8 mouse cellular contexts compared by ENCODE assay signal in genomic region chr12:44209141-44209823, GRCm38 (mm10). TPM values are rescaled to one million over a fixed set of nuclear protein-coding genes. Genes with fewer than 3 reads are reported as not detected.
A peak's percentile ranks its signal among the peaks of the same experiment; 100 is the strongest.
DNase-seq lines count a peak whose midpoint lies in the region; ATAC-seq and TF ChIP-seq lines count a peak whose summit lies in the region.

No protein-coding gene starts in this region.

- peak overlapping the region; percentile 82 for H3K4me3 ChIP-seq in intestine, embryonic 15.5 days (replicated peaks)
- peak overlapping the region; percentile 92 for H3K4me3 ChIP-seq in limb, embryonic 13.5 days
- H3K4me3 ChIP-seq in midbrain, embryonic 13.5 days (replicated peaks) = peak overlapping the region; percentile 96
- peak overlapping the region; percentile 98 for H3K4me3 ChIP-seq in testis, adult 2 months (ENCODE audit: control insufficient read depth, low read depth, low read length)

- peak overlapping the region; percentile 67 for H3K4me2 ChIP-seq in intestine, embryonic 15.5 days (replicated peaks)
- peak overlapping the region; percentile 72 for H3K4me2 ChIP-seq in limb, embryonic 13.5 days (replicated peaks)
- peak overlapping the region; percentile 90 for H3K4me2 ChIP-seq in midbrain, embryonic 13.5 days (replicated peaks)

- no peaks in the 10 kb centered on the region for H3K36me3 ChIP-seq in intestine, embryonic 15.5 days
- H3K36me3 ChIP-seq in limb, embryonic 13.5 days = peaks cover 4% of the 10 kb centered on the region; the same call in 1 of the 2 replicates
- peaks cover 10% of the 10 kb centered on the region; the same call in 1 of the 2 replicates for H3K36me3 ChIP-seq in midbrain, embryonic 13.5 days
- no peaks in the 10 kb centered on the region for H3K36me3 ChIP-seq in testis, adult 2 months (ENCODE audit: control insufficient read depth, insufficient read depth, low read length)

- peak overlapping the region; percentile 72 for H3K27ac ChIP-seq in intestine, embryonic 15.5 days
- peak overlapping the region; percentile 74 for H3K27ac ChIP-seq in limb, embryonic 13.5 days
- peak overlapping the region; percentile 84 for H3K27ac ChIP-seq in midbrain, embryonic 13.5 days
- H3K27ac ChIP-seq in testis, adult 2 months (ENCODE audit: control insufficient read depth, insufficient read depth, low read depth, low read length) = peak overlapping the region; percentile 97

- no peak for ATAC-seq in intestine, embryonic 15.5 days
- ATAC-seq in limb, embryonic 13.5 days (ENCODE audit: low FRiP score, low read depth) = no peak
- no peak for ATAC-seq in midbrain, embryonic 13.5 days

- H3K9ac ChIP-seq in intestine, embryonic 15.5 days = peak overlapping the region; percentile 89
- peak overlapping the region; percentile 94 for H3K9ac ChIP-seq in limb, embryonic 13.5 days
- H3K9ac ChIP-seq in midbrain, embryonic 13.5 days (replicated peaks) = peak overlapping the region; percentile 94

- DNase-seq in ovary, adult 18-20 months (ENCODE audit: low spot score) = peak; percentile 7
- no peak for DNase-seq in ovary, postnatal 36 days (ENCODE audit: low spot score)
- peak; percentile 63 to 67 for DNase-seq in cerebellum, postnatal 10 days
- DNase-seq in gastrocnemius, postnatal 25 days = peak; percentile 24

- H3K27me3 ChIP-seq in intestine, embryonic 15.5 days (replicated peaks) = no peaks in the 10 kb centered on the region
- H3K27me3 ChIP-seq in limb, embryonic 13.5 days = no peaks in the 10 kb centered on the region
- no peaks in the 10 kb centered on the region for H3K27me3 ChIP-seq in midbrain, embryonic 13.5 days
- H3K27me3 ChIP-seq in testis, adult 2 months (ENCODE audit: control insufficient read depth, insufficient read depth, low read length) = no peaks in the 10 kb centered on the region

- TF ChIP-seq CTCF in testis, adult 2 months (IDR thresholded peaks at IDR 0.05; ENCODE audit: control insufficient read depth, insufficient read depth, insufficient replicate concordance, low read depth, low read length) = no peak

- H3K9me3 ChIP-seq in intestine, embryonic 15.5 days = no peaks in the 10 kb centered on the region
- no peaks in the 10 kb centered on the region for H3K9me3 ChIP-seq in limb, embryonic 13.5 days
- H3K9me3 ChIP-seq in midbrain, embryonic 13.5 days = no peaks in the 10 kb centered on the region

- TF ChIP-seq POLR2A in testis, adult 2 months (IDR thresholded peaks at IDR 0.05; ENCODE audit: control insufficient read depth, low read depth, low read length) = no peak

- under 1% methylated on average over 37 of the region's 37 CpGs for WGBS in intestine, embryonic 15.5 days
- under 1% methylated on average over 37 of the region's 37 CpGs for WGBS in limb, embryonic 13.5 days
- WGBS in midbrain, embryonic 13.5 days = under 1% methylated on average over 37 of the region's 37 CpGs

- no peaks in the 10 kb centered on the region for H3K4me1 ChIP-seq in intestine, embryonic 15.5 days (replicated peaks)
- peaks cover 12% of the 10 kb centered on the region for H3K4me1 ChIP-seq in limb, embryonic 13.5 days
- peaks cover 20% of the 10 kb centered on the region for H3K4me1 ChIP-seq in midbrain, embryonic 13.5 days (replicated peaks)
- H3K4me1 ChIP-seq in testis, adult 2 months (ENCODE audit: control insufficient read depth, insufficient read depth, low read length) = no peaks in the 10 kb centered on the region

RNA-seq across cellular contexts. Expression of gene Dnajb9, which starts 0.8 kb away (rescaled TPM):
- total RNA-seq in gastrocnemius, postnatal 25 days (2021) = 10 to 100 TPM; 23.2 to 27.3 TPM
- polyA plus RNA-seq in intestine, embryonic 15.5 days (2015; fragmentation: Nextera tagmentation; extraction: Ambion mirVana) = 25.0 and 28.3 TPM in 2 replicates
- polyA plus RNA-seq in limb, embryonic 13.5 days (2015; fragmentation: Nextera tagmentation; extraction: Ambion mirVana) = 23.7 and 26.5 TPM in 2 replicates
- 30.3 and 31.0 TPM in 2 replicates for polyA plus RNA-seq in midbrain, embryonic 13.5 days (2015; fragmentation: Nextera tagmentation; extraction: Ambion mirVana)
- polyA plus RNA-seq in testis, adult 2 months (2012; rRNA removed) = 20.1 and 23.8 TPM in 2 replicates

RNA-seq across cellular contexts. Expression of gene Pnpla8, which starts 11.9 kb away (rescaled TPM):
- 100 to 1,000 TPM; 103 TPM for total RNA-seq in gastrocnemius, postnatal 25 days (2021)
- polyA plus RNA-seq in intestine, embryonic 15.5 days (2015; fragmentation: Nextera tagmentation; extraction: Ambion mirVana) = 53.8 and 57.5 TPM in 2 replicates
- polyA plus RNA-seq in limb, embryonic 13.5 days (2015; fragmentation: Nextera tagmentation; extraction: Ambion mirVana) = 61.8 and 68.3 TPM in 2 replicates
- polyA plus RNA-seq in midbrain, embryonic 13.5 days (2015; fragmentation: Nextera tagmentation; extraction: Ambion mirVana) = 122 and 143 TPM in 2 replicates
- polyA plus RNA-seq in testis, adult 2 months (2012; rRNA removed) = 22.1 and 26.0 TPM in 2 replicates
